Mouse (Mus musculus): Measurements from ENCODE around the gene Chtf18. TPM values are rescaled to one million over a fixed set of nuclear protein-coding genes. Genes with fewer than 3 reads are reported as not detected.

The Chtf18 gene
- polyA plus RNA-seq, 1 experiment: 7.2 TPM

DNA sequence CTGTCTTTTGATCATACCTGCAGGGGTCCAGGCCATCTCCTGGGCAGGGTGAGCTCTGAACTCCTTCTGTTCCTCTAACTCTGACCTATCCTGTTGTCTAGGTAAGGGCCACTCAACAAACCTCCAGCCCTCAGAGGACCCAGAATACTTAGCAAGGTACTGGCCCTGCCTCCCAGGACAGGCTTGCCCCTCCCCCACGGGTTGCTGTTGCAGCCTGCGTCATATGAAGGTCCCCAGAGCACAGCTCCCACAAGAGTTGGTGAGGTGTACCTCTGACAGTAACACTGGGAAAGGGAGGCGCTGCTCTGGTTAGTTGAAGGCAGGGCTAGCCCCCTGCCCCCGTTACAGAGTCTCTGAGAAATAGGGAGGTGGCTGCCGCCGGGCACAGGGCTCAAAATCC, 11.1 kb downstream of the Chtf18 start:
- TF ChIP-seq MYOG (IDR thresholded peaks at IDR 0.05; ENCODE audit: control insufficient read depth in 1 of 3, insufficient read depth in 1 of 3, insufficient read length in 2 of 3, low read depth in 2 of 3) (no peak), POLR2AphosphoS2 (IDR thresholded peaks at IDR 0.05; ENCODE audit: insufficient read length, low read depth) (no peak), MAX (IDR thresholded peaks at IDR 0.05; ENCODE audit: low read depth) (no peak), SRF (IDR thresholded peaks at IDR 0.05; ENCODE audit: control insufficient read depth, insufficient read length, low read depth) (no peak), TCF3 (IDR thresholded peaks at IDR 0.05; ENCODE audit: insufficient read length, low read depth) (no peak), TCF12 (IDR thresholded peaks at IDR 0.05; ENCODE audit: insufficient read depth, poor library complexity, severe bottlenecking) (no peak), REST (IDR thresholded peaks at IDR 0.05; ENCODE audit: insufficient read depth, insufficient read length) (no peak), POLR2A (IDR thresholded peaks at IDR 0.05; ENCODE audit: insufficient read length, low read depth) (no peak), USF1 (IDR thresholded peaks at IDR 0.05; ENCODE audit: low read depth) (no peak), E2F4 (IDR thresholded peaks at IDR 0.05; ENCODE audit: insufficient read depth) (no peak), CEBPB (IDR thresholded peaks at IDR 0.05; ENCODE audit: insufficient read depth, poor library complexity, severe bottlenecking) (no peak), MYOD1 (IDR thresholded peaks at IDR 0.05; ENCODE audit: control insufficient read depth in 1 of 3, insufficient read length in 2 of 3, low read depth in 2 of 3) (no peak)

DNA sequence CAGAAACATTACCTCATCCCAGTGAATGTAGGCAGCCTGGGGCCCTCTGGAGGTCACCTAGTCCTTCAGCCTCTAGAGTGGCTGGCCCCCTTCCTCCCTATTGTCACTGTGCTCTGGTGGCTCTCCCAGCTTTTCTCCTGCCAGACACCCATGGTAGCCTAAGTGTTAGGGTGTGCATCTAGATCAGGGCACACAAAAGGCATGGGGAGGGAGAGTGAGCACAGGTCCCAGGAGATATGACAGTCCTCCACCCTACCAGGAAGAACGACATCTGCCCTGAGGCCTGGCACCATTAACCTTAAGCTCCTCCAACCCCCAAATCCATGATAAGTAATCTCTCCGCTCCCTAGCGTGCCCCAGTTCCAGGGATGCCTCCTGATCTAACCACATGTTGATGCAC, 11.6 kb downstream of the Chtf18 start:
- Histone ChIP-seq H3K79me2 (ENCODE audit: control insufficient read depth, insufficient read depth) (no peaks in the 10 kb centered on the region), H3K4me2 (ENCODE audit: low read depth) (no peak overlapping the region), H3K27me3 (ENCODE audit: control insufficient read depth, insufficient read depth, insufficient read length) (peaks cover 29% of the 10 kb centered on the region), H3K4me3 (no peak overlapping the region), H3ac (ENCODE audit: control insufficient read depth, insufficient read length) (no peak overlapping the region), H3K36me3 (ENCODE audit: control insufficient read depth, insufficient read depth) (no peaks in the 10 kb centered on the region)
- TF ChIP-seq CEBPB (IDR thresholded peaks at IDR 0.05; ENCODE audit: insufficient read depth, poor library complexity, severe bottlenecking): no peak
- no peak for TF ChIP-seq TCF12 (IDR thresholded peaks at IDR 0.05; ENCODE audit: insufficient read depth, poor library complexity, severe bottlenecking)
- TF ChIP-seq USF1 (IDR thresholded peaks at IDR 0.05; ENCODE audit: low read depth): no peak
- no peak for TF ChIP-seq E2F4 (IDR thresholded peaks at IDR 0.05; ENCODE audit: insufficient read depth)
- no peak for TF ChIP-seq POLR2A (IDR thresholded peaks at IDR 0.05; ENCODE audit: insufficient read length, low read depth)
- no peak for TF ChIP-seq TCF3 (IDR thresholded peaks at IDR 0.05; ENCODE audit: insufficient read length, low read depth)

More for the DNA sequence above, 11.1 kb downstream of the Chtf18 start:
- H3K36me3 ChIP-seq (ENCODE audit: control insufficient read depth, insufficient read depth): no peaks in the 10 kb centered on the region
- H3K4me2 ChIP-seq (ENCODE audit: low read depth): no peak overlapping the region
- no peaks in the 10 kb centered on the region for H3K79me2 ChIP-seq (ENCODE audit: control insufficient read depth, insufficient read depth)
- peaks cover 29% of the 10 kb centered on the region for H3K27me3 ChIP-seq (ENCODE audit: control insufficient read depth, insufficient read depth, insufficient read length)
- H3K4me3 ChIP-seq: no peak overlapping the region
- no peak overlapping the region for H3ac ChIP-seq (ENCODE audit: control insufficient read depth, insufficient read length)

DNA sequence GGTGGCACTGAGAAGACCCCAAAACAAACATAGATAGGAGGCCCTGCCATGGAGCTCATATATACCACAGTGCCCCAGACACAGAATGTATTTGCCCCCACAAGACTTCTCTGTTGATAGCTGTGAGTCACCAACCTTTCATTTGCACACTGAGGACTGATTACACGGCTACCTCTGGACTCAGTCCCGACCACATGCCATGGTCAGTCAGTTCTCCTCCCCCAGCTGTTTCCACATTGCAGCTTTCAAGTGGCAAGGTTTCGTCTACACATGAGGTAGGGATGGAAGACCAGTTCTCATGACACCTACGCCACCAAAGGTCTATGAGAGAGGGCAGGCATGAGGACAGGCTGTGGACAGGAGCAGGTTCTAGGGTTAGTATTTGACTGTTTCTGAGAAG, 16.1 kb downstream of the Chtf18 start:
- Histone ChIP-seq H3K4me3 (no peak overlapping the region), H3K27me3 (ENCODE audit: control insufficient read depth, insufficient read depth, insufficient read length) (peaks cover 12% of the 10 kb centered on the region), H3K79me2 (ENCODE audit: control insufficient read depth, insufficient read depth) (no peaks in the 10 kb centered on the region), H3ac (ENCODE audit: control insufficient read depth, insufficient read length) (no peak overlapping the region), H3K4me2 (ENCODE audit: low read depth) (no peak overlapping the region), H3K36me3 (ENCODE audit: control insufficient read depth, insufficient read depth) (no peaks in the 10 kb centered on the region)
- TF ChIP-seq SRF (IDR thresholded peaks at IDR 0.05; ENCODE audit: control insufficient read depth, insufficient read length, low read depth) (no peak), MYOG (IDR thresholded peaks at IDR 0.05; ENCODE audit: control insufficient read depth in 1 of 3, insufficient read depth in 1 of 3, insufficient read length in 2 of 3, low read depth in 2 of 3) (peak in 1 of 3 experiments; percentile 51), MYOD1 (IDR thresholded peaks at IDR 0.05; ENCODE audit: control insufficient read depth in 1 of 3, insufficient read length in 2 of 3, low read depth in 2 of 3) (peak; percentile 49 to 88 (median 86))

DNA sequence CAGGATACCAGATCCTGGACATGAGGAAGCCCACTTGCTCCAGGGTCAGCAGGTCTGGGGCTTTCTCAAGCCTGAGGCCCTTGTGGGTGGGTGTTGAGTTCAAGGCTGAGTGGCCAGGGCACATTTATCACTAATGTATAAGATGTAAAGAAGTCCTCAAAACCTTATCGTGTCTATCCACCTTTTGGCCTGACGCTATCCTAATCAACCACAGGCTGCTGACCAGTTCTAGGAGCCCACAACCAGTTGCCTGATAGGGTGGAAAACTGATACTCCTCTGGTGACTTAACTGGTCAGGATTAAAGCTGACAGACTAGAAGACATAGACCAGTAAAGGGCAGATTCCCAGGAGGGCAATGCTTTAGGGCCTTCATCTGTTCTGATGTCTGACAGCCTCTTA, 17.2 kb downstream of the Chtf18 start:
- H3K79me2 ChIP-seq (ENCODE audit: control insufficient read depth, insufficient read depth): no peaks in the 10 kb centered on the region
- no peak overlapping the region for H3K4me3 ChIP-seq
- no peaks in the 10 kb centered on the region for H3K36me3 ChIP-seq (ENCODE audit: control insufficient read depth, insufficient read depth)
- no peak overlapping the region for H3K4me2 ChIP-seq (ENCODE audit: low read depth)
- no peak for TF ChIP-seq MYOD1 (IDR thresholded peaks at IDR 0.05; ENCODE audit: control insufficient read depth in 1 of 3, insufficient read length in 2 of 3, low read depth in 2 of 3)
- no peak for TF ChIP-seq POLR2A (IDR thresholded peaks at IDR 0.05; ENCODE audit: insufficient read length, low read depth)
- TF ChIP-seq TCF12 (IDR thresholded peaks at IDR 0.05; ENCODE audit: insufficient read depth, poor library complexity, severe bottlenecking): no peak
- no peak for TF ChIP-seq USF1 (IDR thresholded peaks at IDR 0.05; ENCODE audit: low read depth)
- TF ChIP-seq REST (IDR thresholded peaks at IDR 0.05; ENCODE audit: insufficient read depth, insufficient read length): no peak
- TF ChIP-seq MYOG (IDR thresholded peaks at IDR 0.05; ENCODE audit: control insufficient read depth in 1 of 3, insufficient read depth in 1 of 3, insufficient read length in 2 of 3, low read depth in 2 of 3): no peak
- TF ChIP-seq CEBPB (IDR thresholded peaks at IDR 0.05; ENCODE audit: insufficient read depth, poor library complexity, severe bottlenecking): no peak
- no peak for TF ChIP-seq TCF3 (IDR thresholded peaks at IDR 0.05; ENCODE audit: insufficient read length, low read depth)
- no peak for TF ChIP-seq E2F4 (IDR thresholded peaks at IDR 0.05; ENCODE audit: insufficient read depth)
- no peak for TF ChIP-seq POLR2AphosphoS2 (IDR thresholded peaks at IDR 0.05; ENCODE audit: insufficient read length, low read depth)
- TF ChIP-seq SRF (IDR thresholded peaks at IDR 0.05; ENCODE audit: control insufficient read depth, insufficient read length, low read depth): no peak
- no peak for TF ChIP-seq MAX (IDR thresholded peaks at IDR 0.05; ENCODE audit: low read depth)
- H3ac ChIP-seq (ENCODE audit: control insufficient read depth, insufficient read length): no peak overlapping the region
- peaks cover 1% of the 10 kb centered on the region for H3K27me3 ChIP-seq (ENCODE audit: control insufficient read depth, insufficient read depth, insufficient read length)

GRCm38 (mm10) chr17:25700863-25701496, 26.2 kb downstream of the Chtf18 start:
- no peak overlapping the region for H3K4me2 ChIP-seq (ENCODE audit: low read depth)
- no peak for TF ChIP-seq MYOD1 (IDR thresholded peaks at IDR 0.05; ENCODE audit: control insufficient read depth in 1 of 3, insufficient read length in 2 of 3, low read depth in 2 of 3)
- no peak for TF ChIP-seq MAX (IDR thresholded peaks at IDR 0.05; ENCODE audit: low read depth)
- no peak for TF ChIP-seq POLR2A (IDR thresholded peaks at IDR 0.05; ENCODE audit: insufficient read length, low read depth)
- no peak for TF ChIP-seq MYOG (IDR thresholded peaks at IDR 0.05; ENCODE audit: control insufficient read depth in 1 of 3, insufficient read depth in 1 of 3, insufficient read length in 2 of 3, low read depth in 2 of 3)
- TF ChIP-seq TCF3 (IDR thresholded peaks at IDR 0.05; ENCODE audit: insufficient read length, low read depth): no peak
- no peak for TF ChIP-seq REST (IDR thresholded peaks at IDR 0.05; ENCODE audit: insufficient read depth, insufficient read length)
- TF ChIP-seq POLR2AphosphoS2 (IDR thresholded peaks at IDR 0.05; ENCODE audit: insufficient read length, low read depth): no peak
- TF ChIP-seq SRF (IDR thresholded peaks at IDR 0.05; ENCODE audit: control insufficient read depth, insufficient read length, low read depth): no peak
- TF ChIP-seq CEBPB (IDR thresholded peaks at IDR 0.05; ENCODE audit: insufficient read depth, poor library complexity, severe bottlenecking): no peak
- no peak for TF ChIP-seq TCF12 (IDR thresholded peaks at IDR 0.05; ENCODE audit: insufficient read depth, poor library complexity, severe bottlenecking)
- TF ChIP-seq USF1 (IDR thresholded peaks at IDR 0.05; ENCODE audit: low read depth): no peak
- no peak for TF ChIP-seq E2F4 (IDR thresholded peaks at IDR 0.05; ENCODE audit: insufficient read depth)
- no peak overlapping the region for H3ac ChIP-seq (ENCODE audit: control insufficient read depth, insufficient read length)
- H3K79me2 ChIP-seq (ENCODE audit: control insufficient read depth, insufficient read depth): no peaks in the 10 kb centered on the region
- H3K36me3 ChIP-seq (ENCODE audit: control insufficient read depth, insufficient read depth): no peaks in the 10 kb centered on the region
- H3K4me3 ChIP-seq: no peak overlapping the region
- H3K27me3 ChIP-seq (ENCODE audit: control insufficient read depth, insufficient read depth, insufficient read length): peaks cover 33% of the 10 kb centered on the region

All from myocyte (in vitro differentiated cells).